Mouse (Mus musculus) embryonic facial prominence, embryonic 15.5 days (tissue): ENCODE measurements at regions not wholly inside any gene's neighbourhood (a gene's known extent, or its start where the extent isn't known, plus 50 kb on each side); places are given as distances from the start of the nearest gene placed in this dataset.

Source experiments
- ATAC-seq: fragments of 200-750 bp; cut with Nextera tagmentation; 2 replicates; pipeline ENCODE4 v1.8.0; 2017; ENCODE audit warnings: low read depth, moderate TSS enrichment; ENCODE audit not compliant: insufficient number of reproducible peaks, low FRiP score, low TSS enrichment
- H3K27ac ChIP-seq: fragments of 300-500 bp; sonication (generic); replicated peaks from 2 replicates; pipeline ENCODE4 v1.5.1; 2015; ENCODE audit warnings: mild to moderate bottlenecking, inconsistent platforms
- H3K27me3 ChIP-seq: fragments of 300-500 bp; sonication (generic); 2 replicates; pipeline ENCODE4 v1.6.1; 2015; ENCODE audit warnings: inconsistent platforms
- H3K36me3 ChIP-seq: fragments of 300-500 bp; sonication (generic); 2 replicates; pipeline ENCODE4 v1.6.1; 2015; ENCODE audit warnings: mild to moderate bottlenecking, inconsistent platforms
- H3K4me1 ChIP-seq: fragments of 300-500 bp; sonication (generic); 2 replicates; pipeline ENCODE4 v1.6.1; 2015; ENCODE audit warnings: inconsistent platforms
- H3K4me2 ChIP-seq: fragments of 300-500 bp; sonication (generic); replicated peaks from 2 replicates; pipeline ENCODE4 v1.6.1; 2015; ENCODE audit warnings: mild to moderate bottlenecking, inconsistent platforms
- H3K4me3 ChIP-seq: fragments of 300-500 bp; sonication (generic); replicated peaks from 2 replicates; pipeline ENCODE4 v1.5.1; 2015; ENCODE audit warnings: mild to moderate bottlenecking, inconsistent platforms
- H3K9ac ChIP-seq: fragments of 300-500 bp; sonication (generic); 2 replicates; pipeline ENCODE4 v1.6.1; 2015; ENCODE audit warnings: inconsistent platforms
- H3K9me3 ChIP-seq: fragments of 300-500 bp; sonication (generic); replicated peaks from 2 replicates; pipeline ENCODE4 v1.6.1; 2016; ENCODE audit warnings: inconsistent platforms
- WGBS: fragments of 180-500 bp; shearing (Covaris S2); methylation state at CpG from one replicate; pipeline ENCODE4 v1.1.7; 2015; 5-methylcytosine and 5-hydroxymethylcytosine counted together

DNA sequence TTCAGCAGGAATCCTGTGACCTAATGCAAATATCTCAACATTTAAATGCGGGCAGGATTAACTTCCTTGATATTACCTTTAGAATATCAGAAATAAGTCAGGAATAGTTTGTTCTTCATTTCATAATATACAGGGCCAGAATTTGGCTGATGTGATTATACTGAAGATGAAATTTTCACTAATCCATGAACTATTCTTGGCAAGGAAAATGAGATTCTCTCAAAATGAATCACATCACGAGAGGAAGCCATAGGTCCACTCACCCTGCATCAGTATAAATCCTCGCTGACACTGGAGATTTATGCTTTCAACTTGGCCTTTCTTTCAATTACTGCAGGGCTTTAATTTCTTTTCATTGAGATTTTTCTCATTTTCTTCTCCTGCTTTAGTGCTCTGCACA lies 159.5 kb upstream of the Samsn1 start:
- 73% methylated on average over 3 of the region's 3 CpGs for WGBS
- Histone ChIP-seq H3K27me3 (no peaks in the 10 kb centered on the region), H3K9me3 (no peaks in the 10 kb centered on the region), H3K36me3 (no peaks in the 10 kb centered on the region), H3K4me2 (no peak overlapping the region), H3K4me3 (no peak overlapping the region), H3K27ac (no peak overlapping the region), H3K9ac (no peak overlapping the region), H3K4me1 (no peaks in the 10 kb centered on the region)
- no peak for ATAC-seq

GRCm38 (mm10) chr16:76167651-76168050 lies 145.6 kb upstream of the Samsn1 start:
- Histone ChIP-seq H3K4me2 (no peak overlapping the region), H3K4me1 (no peaks in the 10 kb centered on the region), H3K4me3 (no peak overlapping the region), H3K9ac (no peak overlapping the region), H3K9me3 (no peaks in the 10 kb centered on the region), H3K27ac (no peak overlapping the region), H3K27me3 (no peaks in the 10 kb centered on the region), H3K36me3 (no peaks in the 10 kb centered on the region)
- no peak for ATAC-seq
- WGBS, result 68% methylated on average over 2 of the region's 2 CpGs

DNA sequence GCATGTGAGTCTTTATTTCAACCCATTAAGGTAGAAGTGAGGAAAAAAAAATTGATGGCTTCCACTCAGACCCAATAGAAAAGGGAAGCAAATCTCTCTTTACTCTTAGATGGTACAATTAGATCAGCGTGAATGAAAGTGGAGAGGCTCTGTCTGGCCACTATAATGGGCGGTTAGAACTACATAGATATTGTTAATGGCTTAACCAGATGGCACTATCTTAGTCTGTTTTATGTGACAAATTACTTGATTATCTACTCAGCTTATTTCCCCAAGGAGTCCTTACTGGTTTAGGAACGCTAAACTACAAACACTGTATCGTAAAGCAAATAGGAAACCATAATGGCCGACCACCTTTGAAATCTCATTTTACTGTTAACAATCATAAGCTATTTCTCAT lies 138.8 kb upstream of the Samsn1 start:
- Histone ChIP-seq H3K27ac (no peak overlapping the region), H3K4me3 (no peak overlapping the region), H3K4me1 (no peaks in the 10 kb centered on the region), H3K9ac (no peak overlapping the region), H3K27me3 (no peaks in the 10 kb centered on the region), H3K9me3 (no peaks in the 10 kb centered on the region), H3K4me2 (no peak overlapping the region), H3K36me3 (no peaks in the 10 kb centered on the region)
- WGBS, result 90% methylated on average over 5 of the region's 5 CpGs
- no peak for ATAC-seq

DNA sequence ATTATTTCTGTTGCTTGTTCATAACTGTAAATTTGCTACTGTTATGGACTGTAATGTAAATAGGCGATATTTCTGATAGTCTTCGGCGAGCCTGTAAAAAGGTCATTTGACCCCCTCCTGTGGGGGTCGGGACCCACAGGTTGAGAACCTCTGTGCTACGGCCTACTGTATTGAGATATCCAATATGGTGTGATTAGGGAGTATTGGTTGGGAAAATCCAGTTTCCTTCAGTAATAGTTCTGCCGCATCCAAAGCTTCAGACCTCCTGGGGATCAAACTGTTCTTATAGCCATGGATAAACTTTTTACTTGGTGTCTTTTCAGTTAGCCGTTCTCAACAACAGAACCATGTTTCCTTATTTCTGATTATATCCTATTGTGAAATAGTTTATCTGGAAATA lies 136.5 kb upstream of the Samsn1 start:
- 94% methylated on average over 7 of the region's 7 CpGs for WGBS
- Histone ChIP-seq H3K36me3 (no peaks in the 10 kb centered on the region), H3K4me2 (no peak overlapping the region), H3K27me3 (no peaks in the 10 kb centered on the region), H3K9me3 (no peaks in the 10 kb centered on the region), H3K9ac (no peak overlapping the region), H3K4me3 (no peak overlapping the region), H3K27ac (no peak overlapping the region), H3K4me1 (0 out of 2 replicates have a peak, but pooled peaks cover 4% of the 10 kb centered on the region)
- no peak for ATAC-seq

DNA sequence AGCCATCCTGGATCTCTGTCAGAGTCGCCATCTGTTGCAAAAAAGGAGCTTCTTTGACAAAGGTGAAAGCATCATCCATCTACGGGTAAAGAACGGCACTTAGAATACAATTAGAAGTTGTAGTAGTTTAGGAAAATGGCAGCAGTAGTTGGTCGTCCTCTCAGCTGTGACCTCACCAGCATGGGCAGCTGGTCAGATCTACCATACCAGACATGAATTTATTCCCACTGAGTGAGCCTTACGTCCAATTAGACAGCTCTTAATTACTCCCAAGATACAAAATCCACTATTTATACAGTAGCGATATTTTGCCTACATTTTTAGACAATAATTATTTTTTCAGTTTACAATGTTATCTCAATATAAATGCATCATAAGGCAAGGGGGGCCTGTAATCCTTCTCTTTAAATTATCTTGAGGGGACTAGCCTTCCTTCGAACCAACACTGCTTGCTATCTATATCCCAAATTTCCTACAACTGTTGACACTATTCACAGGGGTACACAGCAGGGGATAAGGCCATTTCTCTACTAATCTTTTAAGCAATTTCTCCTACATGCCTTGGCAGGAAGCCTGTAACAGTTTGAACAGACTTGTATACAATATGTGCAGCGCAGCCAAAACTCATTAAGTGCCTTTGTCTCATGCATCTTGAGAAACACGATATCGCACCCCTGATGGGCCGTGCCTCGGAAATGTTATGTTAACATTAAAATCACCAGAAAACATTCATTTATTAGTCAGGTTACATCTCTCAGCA lies 131.9 kb upstream of the Samsn1 start:
- no peak overlapping the region for H3K4me3 ChIP-seq
- no peaks in the 10 kb centered on the region for H3K9me3 ChIP-seq
- no peak overlapping the region for H3K9ac ChIP-seq
- no peaks in the 10 kb centered on the region for H3K27me3 ChIP-seq
- WGBS, result 64% methylated on average over 12 of the region's 12 CpGs
- H3K27ac ChIP-seq, result no peak overlapping the region
- H3K4me2 ChIP-seq, result no peak overlapping the region
- no peak for ATAC-seq
- H3K36me3 ChIP-seq, result no peaks in the 10 kb centered on the region
- H3K4me1 ChIP-seq, result 0 out of 2 replicates have a peak, but pooled peaks cover 4% of the 10 kb centered on the region

DNA sequence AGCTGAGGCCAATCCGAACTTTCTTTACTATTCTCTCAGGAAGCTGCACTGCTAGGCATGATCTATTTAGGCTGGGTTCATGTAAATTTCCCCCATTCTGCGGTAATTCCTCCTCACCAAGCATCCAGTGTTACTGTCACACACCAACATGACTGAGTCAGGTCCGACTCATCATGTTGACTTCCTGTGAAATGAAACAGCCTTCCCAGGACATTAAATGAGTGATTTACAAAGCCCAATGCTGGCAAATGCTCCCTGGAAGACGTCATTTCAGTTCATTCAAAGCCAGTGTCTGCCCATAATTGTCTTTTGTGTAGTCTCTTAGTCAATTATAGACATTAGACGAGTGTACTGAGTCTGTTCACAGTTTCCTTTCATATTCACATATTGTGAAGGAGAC lies 127.5 kb upstream of the Samsn1 start:
- 76% methylated on average over 5 of the region's 5 CpGs for WGBS
- no peaks in the 10 kb centered on the region for H3K36me3 ChIP-seq
- H3K27me3 ChIP-seq, result no peaks in the 10 kb centered on the region
- no peaks in the 10 kb centered on the region for H3K9me3 ChIP-seq
- 0 out of 2 replicates have a peak, but pooled peaks cover 4% of the 10 kb centered on the region for H3K4me1 ChIP-seq
- H3K4me3 ChIP-seq, result no peak overlapping the region
- no peak for ATAC-seq
- no peak overlapping the region for H3K27ac ChIP-seq
- no peak overlapping the region for H3K4me2 ChIP-seq
- no peak overlapping the region for H3K9ac ChIP-seq

DNA sequence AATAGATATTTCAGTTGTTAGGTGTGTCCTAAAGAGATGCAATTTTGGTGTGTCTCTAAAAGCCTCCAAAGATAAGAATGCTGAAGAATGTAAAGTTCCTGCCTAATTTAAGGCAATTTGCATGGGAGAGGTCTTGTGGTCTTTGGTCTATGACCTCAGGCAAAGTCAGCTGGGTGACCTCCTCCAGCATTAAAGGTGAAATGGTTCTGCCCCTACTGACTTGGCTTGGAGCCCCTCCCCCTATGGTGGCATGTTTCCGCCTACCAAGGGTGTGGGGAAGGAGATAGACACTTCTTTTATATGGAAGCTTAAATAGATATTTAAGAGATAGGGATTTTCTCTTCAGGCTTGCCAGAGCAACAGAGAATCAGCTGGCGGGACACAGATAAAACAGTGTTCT lies 111.8 kb upstream of the Samsn1 start:
- no peaks in the 10 kb centered on the region for H3K36me3 ChIP-seq
- no peak overlapping the region for H3K4me3 ChIP-seq
- H3K27ac ChIP-seq, result no peak overlapping the region
- no peaks in the 10 kb centered on the region for H3K27me3 ChIP-seq
- H3K9ac ChIP-seq, result no peak overlapping the region
- no peaks in the 10 kb centered on the region for H3K9me3 ChIP-seq
- 90% methylated on average over 2 of the region's 2 CpGs for WGBS
- no peaks in the 10 kb centered on the region for H3K4me1 ChIP-seq
- no peak overlapping the region for H3K4me2 ChIP-seq
- no peak for ATAC-seq

GRCm38 (mm10) chr16:76130486-76130885 lies 108.4 kb upstream of the Samsn1 start:
- no peak overlapping the region for H3K9ac ChIP-seq
- no peak overlapping the region for H3K4me2 ChIP-seq
- H3K27ac ChIP-seq, result no peak overlapping the region
- no peak for ATAC-seq
- no peaks in the 10 kb centered on the region for H3K4me1 ChIP-seq
- WGBS, result 88% methylated on average over 9 of the region's 9 CpGs
- no peak overlapping the region for H3K4me3 ChIP-seq
- no peaks in the 10 kb centered on the region for H3K9me3 ChIP-seq
- no peaks in the 10 kb centered on the region for H3K36me3 ChIP-seq
- H3K27me3 ChIP-seq, result no peaks in the 10 kb centered on the region

DNA sequence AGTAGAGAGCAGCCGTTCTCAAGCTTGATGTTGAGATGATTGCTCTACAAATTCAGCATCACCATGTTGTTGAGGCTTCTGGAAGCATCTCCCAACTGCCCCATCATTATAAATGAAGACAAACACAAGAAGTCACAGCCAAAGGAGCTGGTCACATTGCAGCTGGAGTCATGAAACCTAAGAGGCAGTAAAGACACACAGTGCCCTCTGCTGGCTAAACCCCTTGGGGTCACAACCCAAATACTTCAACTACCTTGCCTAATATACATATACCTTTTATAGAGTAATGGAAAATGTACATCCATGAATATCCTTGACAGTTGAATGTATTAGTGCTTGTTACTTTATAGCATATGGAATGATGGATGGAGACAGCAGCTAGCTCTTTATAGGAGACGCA lies 107.9 kb upstream of the Samsn1 start:
- no peaks in the 10 kb centered on the region for H3K4me1 ChIP-seq
- ATAC-seq, result no peak
- WGBS, result 91% methylated on average over 2 of the region's 2 CpGs
- H3K9ac ChIP-seq, result no peak overlapping the region
- H3K27me3 ChIP-seq, result no peaks in the 10 kb centered on the region
- H3K27ac ChIP-seq, result no peak overlapping the region
- H3K9me3 ChIP-seq, result no peaks in the 10 kb centered on the region
- no peak overlapping the region for H3K4me2 ChIP-seq
- H3K4me3 ChIP-seq, result no peak overlapping the region
- no peaks in the 10 kb centered on the region for H3K36me3 ChIP-seq

DNA sequence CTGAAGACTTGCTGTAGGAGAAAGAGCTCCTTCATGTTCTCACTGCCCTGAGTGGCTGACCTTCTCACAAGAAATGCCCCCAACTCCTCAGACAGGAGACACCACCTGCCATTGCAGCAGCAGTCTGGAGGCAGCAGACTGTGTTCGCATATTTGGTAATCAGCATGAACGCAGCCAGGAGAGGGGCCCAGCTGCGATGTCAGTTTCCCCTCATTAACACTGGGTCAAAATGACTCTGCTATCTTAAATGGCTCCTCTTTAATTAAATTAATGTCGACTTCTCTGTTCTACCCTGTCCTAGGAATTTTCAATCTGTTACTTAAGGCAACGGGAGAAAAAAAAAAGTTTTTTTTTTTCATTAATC lies 100.9 kb upstream of the Samsn1 start:
- H3K36me3 ChIP-seq, result no peaks in the 10 kb centered on the region
- H3K4me1 ChIP-seq, result no peaks in the 10 kb centered on the region
- no peaks in the 10 kb centered on the region for H3K9me3 ChIP-seq
- H3K4me3 ChIP-seq, result no peak overlapping the region
- H3K27me3 ChIP-seq, result no peaks in the 10 kb centered on the region
- WGBS, result 60% methylated on average over 5 of the region's 5 CpGs
- no peak for ATAC-seq
- H3K4me2 ChIP-seq, result no peak overlapping the region
- no peak overlapping the region for H3K27ac ChIP-seq
- H3K9ac ChIP-seq, result no peak overlapping the region

DNA sequence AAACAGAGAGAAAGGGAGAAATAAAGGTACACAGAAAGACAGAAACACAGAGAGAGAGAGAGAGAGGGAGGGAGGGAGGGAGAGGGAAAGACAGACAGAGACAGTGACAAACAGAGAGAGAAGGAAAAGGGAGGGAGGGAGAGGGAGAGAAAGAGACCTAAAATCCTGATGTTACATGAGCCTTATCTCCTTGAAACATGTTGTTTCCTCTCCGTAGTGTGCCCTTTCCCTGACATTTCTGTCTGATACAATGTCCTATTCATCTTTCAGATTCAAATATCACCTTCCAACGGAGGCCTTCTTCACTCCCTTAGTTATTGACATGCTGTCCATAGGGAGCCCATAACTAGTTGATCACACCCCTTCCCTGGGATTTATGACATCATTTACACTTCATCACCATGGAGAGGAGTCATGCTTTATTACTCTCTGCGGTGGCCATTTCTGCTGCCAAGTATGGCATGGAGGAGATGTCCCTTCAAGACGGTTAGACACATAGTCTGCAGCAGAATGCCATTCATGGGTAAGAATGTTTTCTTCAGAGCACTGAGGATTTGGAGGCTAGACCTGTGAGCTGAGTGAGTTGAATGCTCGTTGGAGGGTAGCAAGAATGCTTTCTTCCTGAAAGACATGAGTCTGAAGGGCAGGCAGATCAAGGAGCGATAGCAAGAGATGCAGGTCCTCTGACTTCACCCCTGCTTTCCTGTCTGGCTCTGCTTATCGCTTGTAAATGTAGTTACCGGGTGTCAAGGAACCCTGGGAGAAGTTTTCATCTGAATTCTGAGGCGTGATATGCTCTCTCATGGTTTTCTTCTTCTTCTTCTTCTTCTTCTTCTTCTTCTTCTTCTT lies 100.3 kb upstream of the Samsn1 start:
- Histone ChIP-seq H3K27ac (no peak overlapping the region), H3K4me2 (no peak overlapping the region), H3K27me3 (no peaks in the 10 kb centered on the region), H3K36me3 (no peaks in the 10 kb centered on the region), H3K4me1 (no peaks in the 10 kb centered on the region), H3K4me3 (no peak overlapping the region), H3K9ac (no peak overlapping the region), H3K9me3 (no peaks in the 10 kb centered on the region)
- 74% methylated on average over 9 of the region's 9 CpGs for WGBS
- no peak for ATAC-seq
